Mouse (Mus musculus): Measurements from ENCODE around the gene Nps.

GRCm38 (mm10) chr7:135294498-135294897, 36.0 kb downstream of the Nps start:
- TF ChIP-seq POLR2A (IDR thresholded peaks at IDR 0.05; ENCODE audit: extremely low read depth, insufficient read depth, low read length) = no peak
- no peak for TF ChIP-seq CTCF (IDR thresholded peaks at IDR 0.05; ENCODE audit: extremely low read depth, insufficient read depth, low read length)

All from cortical plate, adult 2 months (tissue).